Mouse (Mus musculus): ENCODE measurements at regions not wholly inside any gene's neighbourhood (a gene's known extent, or its start where the extent isn't known, plus 50 kb on each side); places are given as distances from the start of the nearest gene placed in this dataset.

DNA sequence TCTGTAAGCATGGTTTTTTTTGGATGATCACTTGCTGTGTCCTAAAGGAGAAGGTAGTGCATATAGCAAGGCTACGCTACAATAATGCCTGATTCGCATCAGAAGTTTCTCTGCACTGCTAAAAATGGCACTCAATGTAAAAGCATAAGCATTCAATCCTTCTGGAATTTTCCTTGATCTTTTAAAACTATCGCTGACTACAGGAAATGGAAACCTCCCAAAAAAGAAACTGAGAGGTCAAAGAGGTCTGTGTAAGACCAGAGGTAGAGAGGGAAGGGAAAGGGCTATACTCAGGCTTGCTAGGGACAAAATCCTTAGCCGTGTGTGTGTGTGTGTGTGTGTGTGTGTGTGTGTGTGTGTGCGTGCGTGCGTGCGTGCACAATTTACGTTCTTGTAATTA is 1359.8 kb upstream of the A1bg start:
- Histone ChIP-seq H3K27ac (no peak overlapping the region), H3K27me3 (replicated peaks) (peaks cover 5% of the 10 kb centered on the region; the same call in 1 of the 2 replicates), H3K9me3 (replicated peaks) (no peaks in the 10 kb centered on the region), H3K4me1 (peaks cover 9% of the 10 kb centered on the region), H3K4me3 (no peak overlapping the region), H3K36me3 (no peaks in the 10 kb centered on the region), H3K9ac (no peak overlapping the region), H3K4me2 (no peak overlapping the region)
- 82% methylated on average over 9 of the region's 9 CpGs for WGBS (ENCODE audit: insufficient replicate concordance)
- ATAC-seq = no peak

- ATAC-seq = no peak
- H3K9ac ChIP-seq = no peak overlapping the region
- no peaks in the 10 kb centered on the region for H3K36me3 ChIP-seq
- H3K9me3 ChIP-seq (replicated peaks) = no peaks in the 10 kb centered on the region
- no peak overlapping the region for H3K27ac ChIP-seq
- no peak overlapping the region for H3K4me3 ChIP-seq
- no peak overlapping the region for H3K4me2 ChIP-seq
- 82% methylated on average over 1 of the region's 1 CpGs for WGBS (ENCODE audit: insufficient replicate concordance)
- H3K27me3 ChIP-seq (replicated peaks) = peaks cover 5% of the 10 kb centered on the region; the same call in 1 of the 2 replicates
- H3K4me1 ChIP-seq = peaks cover 9% of the 10 kb centered on the region
These were observed 1359.3 kb upstream of the A1bg start for GRCm38 (mm10) chr15:62282116-62282515.

DNA sequence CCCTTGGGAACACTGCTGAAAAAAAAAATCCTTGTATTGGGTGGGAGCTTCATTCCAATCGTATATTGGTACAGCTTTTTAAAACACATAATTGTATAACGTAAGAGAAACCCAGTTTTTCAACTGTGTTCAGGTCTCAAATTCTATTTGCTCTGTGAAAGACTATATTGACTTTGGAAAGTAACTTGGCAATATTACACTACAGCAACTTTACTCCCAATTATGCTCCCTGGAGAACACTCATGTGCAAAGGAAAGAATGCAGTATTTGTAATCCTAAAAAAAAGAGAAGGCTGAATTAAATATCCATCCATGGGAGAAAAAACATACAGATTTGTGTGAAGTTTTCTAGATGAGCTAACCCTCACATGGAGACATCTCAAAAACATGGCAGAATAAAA is 1356.7 kb upstream of the A1bg start:
- Histone ChIP-seq H3K9ac (no peak overlapping the region), H3K4me1 (peaks cover 9% of the 10 kb centered on the region), H3K36me3 (no peaks in the 10 kb centered on the region), H3K4me3 (no peak overlapping the region), H3K4me2 (no peak overlapping the region), H3K27ac (no peak overlapping the region), H3K9me3 (replicated peaks) (no peaks in the 10 kb centered on the region), H3K27me3 (replicated peaks) (peaks cover 5% of the 10 kb centered on the region; the same call in 1 of the 2 replicates)
- no peak for ATAC-seq
- WGBS (ENCODE audit: insufficient replicate concordance) = 65% methylated on average over 2 of the region's 2 CpGs

DNA sequence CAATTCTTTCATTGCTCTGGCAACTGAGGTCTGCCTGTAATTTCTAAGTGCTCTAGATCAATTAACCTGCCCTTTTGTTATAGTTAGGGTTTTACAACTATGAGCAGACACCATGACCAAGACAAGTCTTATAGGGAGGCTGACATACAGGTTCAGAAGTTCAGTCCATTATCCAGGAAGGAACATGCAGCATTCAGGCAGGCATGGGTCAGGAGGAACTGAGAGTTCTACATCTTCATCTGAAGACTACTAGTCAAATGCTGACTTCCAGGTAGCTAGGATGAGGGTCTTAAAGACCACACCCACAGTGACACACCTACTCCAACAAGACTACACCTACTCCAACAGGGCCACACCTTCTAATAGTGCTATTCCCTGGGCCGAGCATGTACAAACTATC is 1352.0 kb upstream of the A1bg start:
- Histone ChIP-seq H3K4me1 (no peaks in the 10 kb centered on the region), H3K27me3 (replicated peaks) (peaks cover 5% of the 10 kb centered on the region; the same call in 1 of the 2 replicates), H3K36me3 (no peaks in the 10 kb centered on the region), H3K9me3 (replicated peaks) (no peaks in the 10 kb centered on the region), H3K27ac (no peak overlapping the region), H3K4me3 (no peak overlapping the region), H3K9ac (no peak overlapping the region), H3K4me2 (no peak overlapping the region)
- no peak for ATAC-seq
- 88% methylated on average over 1 of the region's 1 CpGs for WGBS (ENCODE audit: insufficient replicate concordance)

DNA sequence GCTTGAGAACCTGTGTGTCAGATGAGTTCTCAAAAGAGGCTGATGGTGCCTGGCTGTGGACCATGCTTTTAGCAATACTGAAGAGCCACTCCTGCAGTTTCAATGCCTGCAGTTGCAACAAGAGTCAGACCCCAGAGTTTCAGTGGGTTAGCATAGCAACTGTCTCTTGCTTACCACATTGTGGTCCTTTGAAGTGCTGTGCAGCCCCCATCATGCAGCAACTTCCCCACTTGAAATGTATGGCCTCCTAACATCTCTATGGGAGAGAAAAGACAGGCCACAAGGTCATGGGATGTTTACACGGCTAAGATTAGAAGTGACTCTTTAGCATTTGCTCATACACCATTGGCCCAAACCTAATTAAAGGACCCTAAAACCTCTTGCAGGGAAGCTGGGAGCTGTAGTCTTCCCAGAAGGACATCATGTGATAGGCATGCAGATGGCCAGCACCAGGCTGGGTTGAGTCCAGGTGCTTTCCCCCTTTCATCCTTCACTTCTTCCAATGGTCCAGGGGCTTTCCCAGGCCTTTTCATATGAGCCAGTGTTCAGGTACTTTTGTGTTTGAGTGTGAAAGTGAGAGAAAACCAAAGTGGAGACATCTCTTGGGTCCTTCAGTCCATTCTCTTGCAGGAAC is 1351.2 kb upstream of the A1bg start:
- ATAC-seq = no peak
- no peak overlapping the region for H3K4me2 ChIP-seq
- no peaks in the 10 kb centered on the region for H3K9me3 ChIP-seq (replicated peaks)
- no peaks in the 10 kb centered on the region for H3K36me3 ChIP-seq
- H3K27me3 ChIP-seq (replicated peaks) = peaks cover 5% of the 10 kb centered on the region; the same call in 1 of the 2 replicates
- H3K4me3 ChIP-seq = no peak overlapping the region
- 81% methylated on average over 1 of the region's 1 CpGs for WGBS (ENCODE audit: insufficient replicate concordance)
- H3K4me1 ChIP-seq = no peaks in the 10 kb centered on the region
- no peak overlapping the region for H3K9ac ChIP-seq
- no peak overlapping the region for H3K27ac ChIP-seq

DNA sequence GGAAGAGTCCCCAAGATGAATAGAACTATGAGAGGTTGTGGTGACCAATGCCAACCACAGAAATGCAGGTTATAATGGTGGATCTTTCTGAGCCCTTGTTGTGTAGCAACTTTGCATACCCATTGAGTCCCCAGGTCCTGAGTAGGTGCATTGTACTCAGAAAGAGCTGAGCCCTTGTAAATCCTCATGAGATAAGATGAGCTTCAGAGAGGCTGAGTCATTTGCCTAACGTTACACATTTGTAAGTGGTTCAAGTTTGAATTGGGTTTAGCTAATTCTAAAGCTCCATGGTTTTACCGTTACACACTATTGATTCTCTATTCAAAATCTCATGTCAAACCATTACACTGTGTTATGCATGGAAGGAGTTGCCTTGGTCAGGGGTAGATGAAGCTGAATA is 1349.9 kb upstream of the A1bg start:
- Histone ChIP-seq H3K27ac (no peak overlapping the region), H3K27me3 (replicated peaks) (no peaks in the 10 kb centered on the region), H3K36me3 (no peaks in the 10 kb centered on the region), H3K9ac (no peak overlapping the region), H3K4me2 (no peak overlapping the region), H3K9me3 (replicated peaks) (no peaks in the 10 kb centered on the region), H3K4me3 (no peak overlapping the region), H3K4me1 (no peaks in the 10 kb centered on the region)
- no peak for ATAC-seq
- 70% methylated on average over 2 of the region's 2 CpGs for WGBS (ENCODE audit: insufficient replicate concordance)

DNA sequence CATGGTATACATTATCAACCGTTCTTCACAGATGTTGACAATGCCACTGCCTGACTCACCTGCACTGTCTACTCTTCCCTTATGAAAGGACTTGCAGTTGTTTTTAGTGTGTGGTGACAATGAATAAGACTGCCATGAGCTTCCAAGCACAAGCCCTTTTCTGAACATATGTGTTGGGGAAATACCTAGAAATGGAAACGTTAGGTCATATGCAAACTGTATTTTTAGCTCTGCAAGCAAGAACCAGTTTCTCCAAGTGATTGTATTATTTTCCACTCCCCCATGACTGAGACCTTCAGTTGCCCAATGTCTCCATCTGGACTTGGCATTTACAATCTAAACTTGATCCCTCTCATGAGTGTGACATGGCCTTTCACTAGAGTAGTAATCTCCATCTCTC is 1348.6 kb upstream of the A1bg start:
- Histone ChIP-seq H3K27ac (no peak overlapping the region), H3K4me1 (no peaks in the 10 kb centered on the region), H3K36me3 (no peaks in the 10 kb centered on the region), H3K27me3 (replicated peaks) (no peaks in the 10 kb centered on the region), H3K4me3 (no peak overlapping the region), H3K9me3 (replicated peaks) (no peaks in the 10 kb centered on the region), H3K9ac (no peak overlapping the region), H3K4me2 (no peak overlapping the region)
- no peak for ATAC-seq
- WGBS (ENCODE audit: insufficient replicate concordance) = 71% methylated on average over 2 of the region's 2 CpGs

DNA sequence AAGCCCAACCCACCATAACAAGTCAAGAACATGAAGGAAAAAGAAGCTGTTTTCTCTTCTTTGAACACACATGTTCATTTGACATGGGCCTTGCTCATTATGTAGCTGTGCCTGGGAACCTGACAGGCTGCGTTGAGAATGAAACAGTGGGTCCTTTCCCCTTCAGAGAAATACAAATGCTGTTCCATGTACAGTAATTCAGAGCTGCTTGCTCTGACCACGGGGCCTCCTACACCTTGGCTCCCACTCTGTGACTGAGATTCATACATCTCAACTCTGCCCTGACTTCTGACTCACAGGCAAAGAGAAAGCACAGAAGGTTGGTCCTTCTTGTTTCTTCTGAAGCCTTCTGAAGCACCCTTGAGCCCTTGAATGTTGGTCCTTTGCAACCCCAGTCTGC is 1345.4 kb upstream of the A1bg start:
- ATAC-seq = no peak
- H3K4me1 ChIP-seq = peaks cover 7% of the 10 kb centered on the region; the same call in 1 of the 2 replicates
- H3K9me3 ChIP-seq (replicated peaks) = no peaks in the 10 kb centered on the region
- no peak overlapping the region for H3K4me3 ChIP-seq
- H3K9ac ChIP-seq = no peak overlapping the region
- H3K27ac ChIP-seq = no peak overlapping the region
- H3K27me3 ChIP-seq (replicated peaks) = no peaks in the 10 kb centered on the region
- H3K4me2 ChIP-seq = no peak overlapping the region
- WGBS (ENCODE audit: insufficient replicate concordance) = 71% methylated on average over 2 of the region's 2 CpGs
- H3K36me3 ChIP-seq = no peaks in the 10 kb centered on the region

DNA sequence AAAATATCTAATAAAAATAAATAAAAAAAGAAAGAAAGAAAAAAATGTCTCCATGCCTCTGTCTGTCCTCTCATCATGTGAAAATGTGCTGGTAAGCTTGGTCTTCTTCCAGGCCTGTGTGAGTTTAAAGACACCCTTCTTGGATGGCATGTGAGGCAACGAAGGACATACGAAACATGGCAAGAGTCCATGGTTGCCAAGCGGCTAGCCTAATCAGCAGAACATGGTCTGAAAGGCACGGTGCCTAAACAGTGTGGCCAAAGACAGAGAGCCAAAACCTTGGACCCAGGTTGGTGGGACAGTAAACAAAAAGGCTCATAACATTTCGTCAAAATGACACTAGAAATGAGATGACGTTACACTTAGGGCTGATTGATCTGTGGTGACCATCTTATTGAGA is 1344.7 kb upstream of the A1bg start:
- Histone ChIP-seq H3K9me3 (replicated peaks) (no peaks in the 10 kb centered on the region), H3K4me1 (peaks cover 7% of the 10 kb centered on the region; the same call in 1 of the 2 replicates), H3K9ac (no peak overlapping the region), H3K4me2 (no peak overlapping the region), H3K27ac (no peak overlapping the region), H3K27me3 (replicated peaks) (no peaks in the 10 kb centered on the region), H3K36me3 (no peaks in the 10 kb centered on the region), H3K4me3 (no peak overlapping the region)
- WGBS (ENCODE audit: insufficient replicate concordance) = 80% methylated on average over 6 of the region's 6 CpGs
- no peak for ATAC-seq

DNA sequence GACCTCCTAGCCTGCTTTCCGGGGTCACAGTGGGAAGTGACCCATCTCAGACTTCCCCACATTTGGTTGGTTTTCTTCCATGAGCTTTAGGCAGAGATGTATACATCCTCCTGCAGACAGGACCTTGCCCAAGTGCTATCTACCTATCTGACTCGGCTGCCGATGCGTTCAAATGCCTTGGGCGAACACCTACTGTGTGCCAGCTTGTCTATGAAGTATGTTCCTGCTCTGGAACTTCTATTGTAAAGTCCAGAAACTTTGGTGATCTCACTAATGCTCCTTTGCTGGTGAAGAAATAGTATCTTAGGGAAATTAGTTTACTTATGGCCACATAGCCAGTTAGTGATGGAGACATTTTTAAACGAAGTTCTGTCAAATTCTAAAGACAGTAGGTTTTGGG is 1343.2 kb upstream of the A1bg start:
- Histone ChIP-seq H3K27ac (no peak overlapping the region), H3K36me3 (no peaks in the 10 kb centered on the region), H3K4me1 (peaks cover 7% of the 10 kb centered on the region; the same call in 1 of the 2 replicates), H3K9me3 (replicated peaks) (no peaks in the 10 kb centered on the region), H3K4me2 (no peak overlapping the region), H3K27me3 (replicated peaks) (no peaks in the 10 kb centered on the region), H3K4me3 (no peak overlapping the region), H3K9ac (no peak overlapping the region)
- 79% methylated on average over 6 of the region's 6 CpGs for WGBS (ENCODE audit: insufficient replicate concordance)
- no peak for ATAC-seq

DNA sequence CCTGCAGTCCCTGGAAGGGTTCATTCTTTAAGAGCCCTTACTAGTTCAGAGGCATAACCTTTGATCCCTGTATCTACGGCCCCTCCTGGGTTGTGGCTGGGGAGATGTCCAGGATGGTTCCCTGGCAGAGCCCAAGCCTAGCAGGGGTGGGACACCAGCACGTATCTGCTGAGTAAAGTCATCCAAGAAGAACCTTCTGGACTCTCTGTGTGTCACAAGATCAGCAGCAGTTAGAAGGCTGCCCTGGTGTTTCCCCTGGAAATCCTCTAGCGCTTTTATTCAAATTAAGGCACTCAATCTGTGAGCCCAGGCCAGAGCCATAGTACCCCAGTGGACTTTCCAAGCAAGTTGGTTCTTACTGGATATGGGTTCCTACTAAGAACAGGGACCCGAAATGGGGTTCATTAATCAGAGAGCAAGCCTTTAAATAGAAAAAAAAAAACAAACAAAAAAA is 1342.7 kb upstream of the A1bg start:
- 72% methylated on average over 4 of the region's 4 CpGs for WGBS (ENCODE audit: insufficient replicate concordance)

GRCm38 (mm10) chr15:62264966-62265365 is 1342.2 kb upstream of the A1bg start:
- ATAC-seq = no peak
- Histone ChIP-seq H3K4me2 (no peak overlapping the region), H3K27ac (no peak overlapping the region), H3K27me3 (replicated peaks) (no peaks in the 10 kb centered on the region), H3K9me3 (replicated peaks) (no peaks in the 10 kb centered on the region), H3K9ac (no peak overlapping the region), H3K4me3 (no peak overlapping the region), H3K36me3 (no peaks in the 10 kb centered on the region), H3K4me1 (peaks cover 7% of the 10 kb centered on the region; the same call in 1 of the 2 replicates)
- WGBS (ENCODE audit: insufficient replicate concordance) = 71% methylated on average over 1 of the region's 1 CpGs

More for the DNA sequence above, 1342.7 kb upstream of the A1bg start:
- ATAC-seq = no peak; the same call in 1 of the 2 replicates
- Histone ChIP-seq H3K9me3 (replicated peaks) (no peaks in the 10 kb centered on the region), H3K4me2 (no peak overlapping the region), H3K27ac (no peak overlapping the region), H3K27me3 (replicated peaks) (no peaks in the 10 kb centered on the region), H3K9ac (no peak overlapping the region), H3K4me1 (peaks cover 7% of the 10 kb centered on the region; the same call in 1 of the 2 replicates), H3K4me3 (no peak overlapping the region), H3K36me3 (no peaks in the 10 kb centered on the region)

- no peak for ATAC-seq
- 65% methylated on average over 1 of the region's 1 CpGs for WGBS (ENCODE audit: insufficient replicate concordance)
- no peak overlapping the region for H3K9ac ChIP-seq
These were observed 1341.4 kb upstream of the A1bg start for GRCm38 (mm10) chr15:62264183-62264582.

More at GRCm38 (mm10) chr15:62264183-62264582, 1341.4 kb upstream of the A1bg start:
- Histone ChIP-seq H3K36me3 (no peaks in the 10 kb centered on the region), H3K4me1 (peaks cover 7% of the 10 kb centered on the region; the same call in 1 of the 2 replicates), H3K4me3 (no peak overlapping the region), H3K27ac (no peak overlapping the region), H3K4me2 (no peak overlapping the region), H3K27me3 (replicated peaks) (no peaks in the 10 kb centered on the region), H3K9me3 (replicated peaks) (no peaks in the 10 kb centered on the region)

Measured in liver, embryonic 12.5 days (tissue).